Mouse (Mus musculus) hindbrain, embryonic 16.5 days (tissue): ENCODE measurements at regions not wholly inside any gene's neighbourhood (a gene's known extent, or its start where the extent isn't known, plus 50 kb on each side); places are given as distances from the start of the nearest gene placed in this dataset.

ENCODE experiments used
- ATAC-seq: fragments of 200-750 bp; cut with Nextera tagmentation; 2 replicates; pipeline ENCODE4 v1.8.0; 2017; ENCODE audit warnings: moderate TSS enrichment, moderate library complexity
- H3K27ac ChIP-seq: fragments of 300-500 bp; sonication (generic); 2 replicates; pipeline ENCODE4 v1.5.1; 2014; ENCODE audit warnings: low read depth, mild to moderate bottlenecking, control low read depth, low read length, moderate library complexity
- H3K27me3 ChIP-seq: fragments of 300-500 bp; sonication (generic); replicated peaks from 2 replicates; pipeline ENCODE4 v1.6.1; 2014; ENCODE audit warnings: low read length; ENCODE audit not compliant: control insufficient read depth, insufficient read depth
- H3K36me3 ChIP-seq: fragments of 300-500 bp; sonication (generic); 2 replicates; pipeline ENCODE4 v1.6.1; 2014; ENCODE audit warnings: mild to moderate bottlenecking, low read length, moderate library complexity, mixed read lengths; ENCODE audit not compliant: control insufficient read depth, insufficient read depth
- H3K4me1 ChIP-seq: fragments of 300-500 bp; sonication (generic); 2 replicates; pipeline ENCODE4 v1.6.1; 2014; ENCODE audit warnings: low read depth, low read length; ENCODE audit not compliant: control insufficient read depth, insufficient read depth
- H3K4me2 ChIP-seq: fragments of 300-500 bp; sonication (generic); 2 replicates; pipeline ENCODE4 v1.6.1; 2014; ENCODE audit warnings: mild to moderate bottlenecking, low read length, control low read depth, moderate library complexity
- H3K4me3 ChIP-seq: fragments of 300-500 bp; sonication (generic); 2 replicates; pipeline ENCODE4 v1.5.1; 2014; ENCODE audit warnings: mild to moderate bottlenecking, low read length, control low read depth, moderate library complexity
- H3K9ac ChIP-seq: fragments of 300-500 bp; sonication (generic); 2 replicates; pipeline ENCODE4 v1.6.1; 2014; ENCODE audit warnings: low read depth, mild to moderate bottlenecking, control low read depth, low read length, moderate library complexity
- H3K9me3 ChIP-seq: fragments of 300-500 bp; sonication (generic); 2 replicates; pipeline ENCODE4 v1.6.1; 2014; ENCODE audit warnings: mild to moderate bottlenecking, low read length, moderate library complexity; ENCODE audit not compliant: control insufficient read depth
- WGBS: fragments of 180-500 bp; shearing (Covaris S2); extraction: QIAGEN DNeasy Blood & Tissue Kit; methylation state at CpG from one replicate; pipeline ENCODE4 v1.1.7; 2014; 5-methylcytosine and 5-hydroxymethylcytosine counted together

DNA sequence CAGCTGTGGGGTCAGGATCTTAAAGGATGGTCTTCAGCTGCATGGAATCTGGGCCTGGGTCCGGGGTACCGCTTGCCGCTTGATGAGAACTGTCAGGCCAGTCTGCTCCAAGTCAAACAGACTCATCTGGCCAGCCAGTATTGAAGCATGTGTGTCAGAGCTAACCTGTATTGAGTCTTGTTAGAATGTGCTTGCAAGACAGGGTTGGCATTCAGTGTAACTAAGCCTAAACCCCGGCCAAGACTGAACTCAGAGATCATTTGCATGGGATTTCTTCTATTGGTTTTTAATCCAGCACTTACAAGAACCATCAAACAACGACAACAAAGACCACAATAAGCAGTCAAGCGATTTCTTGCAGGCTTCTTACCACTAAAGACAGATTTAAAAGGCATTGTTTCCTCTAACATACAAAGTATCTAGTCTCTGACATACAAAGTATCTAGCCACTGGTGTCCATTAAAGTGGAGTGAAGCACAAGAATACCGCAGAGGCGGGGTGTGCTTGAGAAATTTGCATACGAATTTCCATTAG lies 105.3 kb upstream of the Cmc1 start:
- Histone ChIP-seq H3K9ac (no peak overlapping the region), H3K27me3 (no peaks in the 10 kb centered on the region), H3K9me3 (no peaks in the 10 kb centered on the region), H3K4me3 (no peak overlapping the region), H3K36me3 (no peaks in the 10 kb centered on the region), H3K4me2 (no peak overlapping the region), H3K27ac (no peak overlapping the region), H3K4me1 (peaks cover 4% of the 10 kb centered on the region; the same call in 1 of the 2 replicates)
- 33% methylated on average over 9 of the region's 9 CpGs for WGBS
- ATAC-seq: no peak; the same call in 1 of the 2 replicates

DNA sequence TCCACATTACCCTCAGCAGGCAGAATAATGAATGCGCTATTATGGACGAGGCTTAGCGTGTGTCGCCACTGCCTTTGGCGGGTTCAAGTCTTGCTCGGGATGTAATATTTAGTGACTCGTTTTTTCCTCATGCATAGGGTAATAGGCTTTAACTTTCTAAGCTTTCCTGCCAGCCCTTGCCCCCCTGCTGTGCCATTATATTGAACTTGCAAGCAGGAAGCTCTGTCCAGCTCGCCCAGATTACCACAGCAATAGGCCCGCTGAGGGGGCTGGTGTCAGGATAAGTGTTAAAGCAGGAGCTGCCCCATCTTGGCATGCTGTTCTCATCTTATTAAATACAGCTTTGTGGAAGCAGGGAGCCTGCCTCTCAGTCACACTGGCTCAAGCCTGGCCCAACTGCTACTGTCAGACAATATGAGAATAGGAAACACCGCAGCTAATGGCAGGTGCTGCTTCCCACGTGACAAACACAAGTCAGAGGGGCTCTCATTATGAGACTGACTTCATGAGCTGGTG lies 105.8 kb upstream of the Cmc1 start:
- no peak overlapping the region for H3K9ac ChIP-seq
- H3K27ac ChIP-seq: no peak overlapping the region
- H3K4me1 ChIP-seq: peaks cover 4% of the 10 kb centered on the region; the same call in 1 of the 2 replicates
- no peak overlapping the region for H3K4me3 ChIP-seq
- WGBS: 11% methylated on average over 11 of the region's 11 CpGs
- no peak overlapping the region for H3K4me2 ChIP-seq
- ATAC-seq: peak; percentile 92
- H3K36me3 ChIP-seq: no peaks in the 10 kb centered on the region
- no peaks in the 10 kb centered on the region for H3K9me3 ChIP-seq
- H3K27me3 ChIP-seq: no peaks in the 10 kb centered on the region

DNA sequence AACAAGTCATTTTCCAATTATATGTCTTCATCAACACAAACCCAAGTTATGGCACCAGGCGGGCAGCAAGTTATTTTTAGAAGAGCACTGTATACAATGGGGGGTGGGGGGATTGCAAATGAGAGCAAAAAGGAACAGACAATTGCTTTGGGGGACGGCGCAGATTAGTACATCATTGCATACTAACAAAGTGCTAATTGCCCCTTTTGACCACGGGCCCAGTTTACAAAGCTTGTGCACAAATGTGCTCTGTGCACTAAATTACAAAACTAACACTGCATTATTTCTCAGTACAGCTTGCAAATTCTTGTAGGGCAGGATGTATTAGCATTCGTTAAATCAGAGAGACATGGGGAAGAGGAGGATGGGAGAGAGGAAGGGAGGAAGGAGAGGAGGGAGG lies 116.3 kb upstream of the Cmc1 start:
- 45% methylated on average over 5 of the region's 5 CpGs for WGBS
- H3K9me3 ChIP-seq: no peaks in the 10 kb centered on the region
- no peak for ATAC-seq

DNA sequence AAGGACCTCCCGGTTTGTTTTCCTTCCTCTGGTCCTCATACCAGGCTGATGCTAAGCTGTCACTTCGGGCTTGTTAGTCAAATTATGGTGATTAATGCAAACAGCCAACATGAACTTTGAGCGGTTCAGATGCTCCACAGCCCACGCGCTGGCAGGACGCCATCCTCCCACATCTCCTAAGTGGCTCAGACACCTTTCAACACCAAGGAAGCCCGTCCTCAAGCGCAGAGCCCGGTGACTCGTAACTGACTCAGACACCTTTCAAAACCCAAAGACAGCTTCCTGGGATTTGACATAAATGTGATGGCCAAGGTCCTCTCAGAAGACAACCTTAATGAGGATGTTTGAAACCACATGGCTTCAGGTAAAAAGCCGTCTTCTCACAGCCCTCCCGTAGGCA lies 121.7 kb upstream of the Cmc1 start:
- 89% methylated on average over 12 of the region's 12 CpGs for WGBS
- no peak overlapping the region for H3K27ac ChIP-seq
- no peak for ATAC-seq

More for the DNA sequence above, 116.3 kb upstream of the Cmc1 start:
- Histone ChIP-seq H3K27ac (no peak overlapping the region), H3K36me3 (no peaks in the 10 kb centered on the region), H3K4me1 (no peaks in the 10 kb centered on the region), H3K27me3 (no peaks in the 10 kb centered on the region), H3K4me3 (no peak overlapping the region), H3K4me2 (no peak overlapping the region), H3K9ac (no peak overlapping the region)

DNA sequence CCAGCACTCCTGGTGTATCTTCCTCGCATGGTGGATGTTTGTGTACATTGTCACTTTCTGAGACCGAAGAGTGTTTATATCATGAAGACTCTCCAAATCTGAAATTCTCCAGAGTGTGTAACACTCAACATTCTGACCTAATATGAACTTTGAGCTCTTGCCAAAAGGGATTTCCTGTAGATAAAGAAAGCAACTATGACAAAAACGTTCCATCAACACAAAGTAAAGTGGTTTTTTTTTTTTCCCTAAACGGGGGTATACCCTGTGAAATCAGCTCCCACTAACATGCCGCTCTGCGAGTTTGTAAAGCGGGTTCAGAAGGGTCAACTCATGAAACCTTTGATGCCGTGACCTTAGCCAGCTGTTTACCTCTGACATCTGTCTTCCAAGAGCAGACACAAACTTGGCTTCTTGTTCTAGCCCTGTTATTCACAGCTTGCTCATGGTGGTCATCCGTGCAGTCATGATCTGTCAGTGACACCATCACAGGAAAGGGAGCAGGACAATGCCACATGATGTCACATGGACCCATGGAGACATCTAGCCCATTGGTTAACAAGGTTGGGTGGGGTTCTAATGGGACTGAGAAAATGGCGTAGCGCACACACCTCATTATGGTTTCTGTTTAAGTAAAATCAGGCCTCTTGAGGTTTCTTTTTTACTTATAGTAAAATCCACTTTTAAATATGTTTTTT lies 122.9 kb upstream of the Cmc1 start:
- H3K9ac ChIP-seq: no peak overlapping the region

More for the DNA sequence above, 121.7 kb upstream of the Cmc1 start:
- H3K9ac ChIP-seq: no peak overlapping the region
- H3K27me3 ChIP-seq: no peaks in the 10 kb centered on the region
- H3K9me3 ChIP-seq: no peaks in the 10 kb centered on the region
- H3K4me3 ChIP-seq: no peak overlapping the region
- no peak overlapping the region for H3K4me2 ChIP-seq
- H3K36me3 ChIP-seq: no peaks in the 10 kb centered on the region
- no peaks in the 10 kb centered on the region for H3K4me1 ChIP-seq

DNA sequence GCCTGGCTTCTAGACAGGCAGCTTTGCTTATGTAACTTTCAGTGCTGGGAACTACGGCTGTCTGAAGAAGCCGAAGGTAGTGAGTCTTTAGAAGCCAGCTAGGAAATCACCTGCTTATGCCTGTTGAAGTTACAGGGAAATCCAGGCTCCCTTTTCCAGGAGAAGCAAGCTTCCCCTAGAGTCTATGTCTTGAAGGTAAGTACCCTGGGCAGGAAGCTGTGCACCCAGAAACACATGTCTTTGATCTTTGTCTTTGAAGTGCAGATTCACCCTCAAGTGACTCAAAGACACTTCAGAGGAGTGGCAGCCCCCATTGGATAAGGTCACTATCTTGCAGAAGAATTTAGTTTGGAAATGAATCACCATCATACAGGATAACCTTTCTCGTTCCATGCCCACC lies 135.5 kb upstream of the Cmc1 start:
- no peak for ATAC-seq
- no peak overlapping the region for H3K4me3 ChIP-seq
- no peaks in the 10 kb centered on the region for H3K27me3 ChIP-seq
- H3K36me3 ChIP-seq: no peaks in the 10 kb centered on the region
- no peak overlapping the region for H3K27ac ChIP-seq
- H3K4me1 ChIP-seq: no peaks in the 10 kb centered on the region
- no peak overlapping the region for H3K4me2 ChIP-seq
- 86% methylated on average over 3 of the region's 3 CpGs for WGBS
- no peak overlapping the region for H3K9ac ChIP-seq
- H3K9me3 ChIP-seq: no peaks in the 10 kb centered on the region

More for the DNA sequence above, 122.9 kb upstream of the Cmc1 start:
- H3K36me3 ChIP-seq: no peaks in the 10 kb centered on the region
- no peak overlapping the region for H3K4me3 ChIP-seq
- no peak overlapping the region for H3K4me2 ChIP-seq
- no peaks in the 10 kb centered on the region for H3K4me1 ChIP-seq
- no peak for ATAC-seq
- WGBS: 85% methylated on average over 11 of the region's 11 CpGs
- H3K9me3 ChIP-seq: no peaks in the 10 kb centered on the region
- no peak overlapping the region for H3K27ac ChIP-seq
- H3K27me3 ChIP-seq: no peaks in the 10 kb centered on the region

DNA sequence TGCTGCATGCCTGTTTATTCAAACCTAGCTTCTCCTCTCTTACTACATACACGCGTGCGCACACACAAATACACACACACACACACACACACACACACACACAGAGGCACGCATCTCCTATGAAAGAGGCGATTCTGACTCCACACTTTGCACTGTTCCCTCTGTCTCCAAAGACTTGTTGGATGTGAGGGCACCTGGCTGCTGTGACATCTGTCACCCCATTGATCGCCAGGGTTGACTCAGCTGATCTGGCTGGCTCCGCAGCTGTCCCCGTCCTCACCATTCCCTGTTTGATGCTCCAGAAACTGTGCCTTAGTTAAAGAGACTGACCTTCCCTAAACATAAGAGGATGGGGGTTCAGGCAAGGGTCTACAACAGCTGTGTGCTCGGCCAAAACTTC lies 137.6 kb upstream of the Cmc1 start:
- WGBS: 90% methylated on average over 9 of the region's 9 CpGs
- no peak for ATAC-seq
- Histone ChIP-seq H3K9me3 (no peaks in the 10 kb centered on the region), H3K27ac (no peak overlapping the region), H3K4me1 (no peaks in the 10 kb centered on the region), H3K4me2 (no peak overlapping the region), H3K27me3 (no peaks in the 10 kb centered on the region), H3K36me3 (no peaks in the 10 kb centered on the region), H3K4me3 (no peak overlapping the region), H3K9ac (no peak overlapping the region)

DNA sequence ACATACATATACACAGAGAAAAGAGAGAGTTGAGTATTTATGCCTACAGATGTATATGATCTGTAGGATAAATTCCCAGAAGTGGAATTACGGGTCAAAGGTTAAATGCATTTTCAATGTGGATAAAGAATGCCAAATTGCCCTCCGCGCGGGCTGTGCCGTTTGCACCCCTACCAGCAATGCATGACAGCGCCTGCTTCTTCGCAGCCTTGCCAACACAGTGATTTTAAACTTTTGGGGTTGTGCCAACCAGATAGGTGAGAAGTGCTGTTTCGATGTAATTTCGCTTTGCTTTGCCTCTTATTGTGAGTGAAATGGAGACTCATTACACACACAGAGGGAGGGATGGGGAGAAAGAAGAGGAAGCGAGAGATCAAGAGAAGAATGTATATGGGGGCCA lies 142.9 kb upstream of the Cmc1 start:
- Histone ChIP-seq H3K4me2 (no peak overlapping the region), H3K36me3 (no peaks in the 10 kb centered on the region), H3K27me3 (no peaks in the 10 kb centered on the region), H3K27ac (no peak overlapping the region), H3K9ac (no peak overlapping the region), H3K9me3 (no peaks in the 10 kb centered on the region), H3K4me3 (no peak overlapping the region), H3K4me1 (no peaks in the 10 kb centered on the region)
- 77% methylated on average over 10 of the region's 10 CpGs for WGBS
- ATAC-seq: no peak

DNA sequence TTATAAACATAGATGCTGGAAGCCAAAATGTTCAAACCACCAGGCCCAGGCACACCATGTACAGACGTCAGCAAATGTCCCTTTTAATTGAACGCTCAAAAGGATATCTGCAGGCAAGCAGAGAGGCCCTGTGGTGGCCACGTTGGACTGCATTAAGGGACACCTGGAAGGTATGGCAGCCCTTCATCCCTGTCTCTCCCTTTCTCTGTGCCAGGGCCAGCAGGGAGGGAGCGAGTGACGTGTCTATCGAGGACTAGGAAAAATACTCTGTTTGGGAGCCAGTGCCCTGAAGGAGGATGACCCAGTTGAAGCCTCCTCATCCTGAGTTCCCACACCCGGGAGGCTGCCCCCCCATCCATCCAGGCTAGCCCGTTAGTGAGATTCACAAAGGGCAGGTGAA lies 144.0 kb upstream of the Cmc1 start:
- H3K9ac ChIP-seq: no peak overlapping the region
- H3K4me2 ChIP-seq: no peak overlapping the region
- H3K36me3 ChIP-seq: no peaks in the 10 kb centered on the region
- H3K27me3 ChIP-seq: no peaks in the 10 kb centered on the region
- no peaks in the 10 kb centered on the region for H3K9me3 ChIP-seq
- no peaks in the 10 kb centered on the region for H3K4me1 ChIP-seq
- no peak overlapping the region for H3K27ac ChIP-seq
- H3K4me3 ChIP-seq: no peak overlapping the region
- ATAC-seq: no peak
- 79% methylated on average over 8 of the region's 8 CpGs for WGBS
